Mouse (Mus musculus) brain, embryonic 14.5 days (tissue): ENCODE measurements around the gene Irs1.

Experiments used
- CTCF ChIP-seq: fragments of 200-500 bp; IDR thresholded peaks from 2 replicates; pipeline ENCODE4 v1.5.1; 2012; ENCODE audit warnings: inconsistent platforms, mild to moderate bottlenecking, moderate library complexity, borderline replicate concordance; ENCODE audit not compliant: insufficient read depth, insufficient read length; ENCODE audit errors: extremely low read depth
- POLR2A ChIP-seq: fragments of 200-500 bp; IDR thresholded peaks from 2 replicates; pipeline ENCODE4 v1.6.1; 2012; ENCODE audit warnings: mild to moderate bottlenecking, inconsistent platforms, borderline replicate concordance; ENCODE audit not compliant: poor library complexity, insufficient read depth, insufficient read length, severe bottlenecking; ENCODE audit errors: extremely low read depth

- TF ChIP-seq CTCF (no peak), POLR2A (no peak)
Measured at GRCm38 (mm10) chr1:82328033-82328775, 37.0 kb upstream of the Irs1 start.
